Mouse (Mus musculus) small intestine, adult 2 months (tissue): Measurements from ENCODE around the gene Rbms3.

Experiments used
- CTCF ChIP-seq: fragments of 200-500 bp; IDR thresholded peaks from 2 replicates; pipeline ENCODE4 v1.5.1; 2012; ENCODE audit warnings: low read depth, mild to moderate bottlenecking, control low read depth, inconsistent platforms, low read length, moderate library complexity, mixed read lengths; ENCODE audit not compliant: insufficient replicate concordance, insufficient read length; ENCODE audit errors: extremely low read depth
- POLR2A ChIP-seq: fragments of 200-500 bp; IDR thresholded peaks from 2 replicates; pipeline ENCODE4 v1.6.1; 2012; ENCODE audit warnings: low read depth, mild to moderate bottlenecking, control low read depth, inconsistent platforms, low read length, moderate library complexity

GRCm38 (mm10) chr9:117205395-117205794, 424.3 kb downstream of the Rbms3 start:
- TF ChIP-seq CTCF (no peak), POLR2A (no peak)
